Mouse (Mus musculus): ENCODE measurements around the gene Coro1a.
A peak's percentile ranks its signal among the peaks of the same experiment; 100 is the strongest.

- no peak for TF ChIP-seq CTCF (IDR thresholded peaks at IDR 0.05; ENCODE audit: extremely low read depth, insufficient read depth, low read length)
- TF ChIP-seq POLR2A (IDR thresholded peaks at IDR 0.05; ENCODE audit: extremely low read depth, insufficient read depth, low read length), result 0 out of 2 replicates have a peak, but pooled peaks have one; percentile 8
Observed at GRCm38 (mm10) chr7:126696303-126696702, 11.3 kb downstream of the Coro1a start.
